Mouse (Mus musculus) right cerebral cortex, postnatal 14 days (tissue): Measurements from ENCODE around the gene Capn15.

Experiments used
- DNase-seq: peaks from one replicate; pipeline ENCODE4 v3.0.0; 2022

Gene Capn15

DNA sequence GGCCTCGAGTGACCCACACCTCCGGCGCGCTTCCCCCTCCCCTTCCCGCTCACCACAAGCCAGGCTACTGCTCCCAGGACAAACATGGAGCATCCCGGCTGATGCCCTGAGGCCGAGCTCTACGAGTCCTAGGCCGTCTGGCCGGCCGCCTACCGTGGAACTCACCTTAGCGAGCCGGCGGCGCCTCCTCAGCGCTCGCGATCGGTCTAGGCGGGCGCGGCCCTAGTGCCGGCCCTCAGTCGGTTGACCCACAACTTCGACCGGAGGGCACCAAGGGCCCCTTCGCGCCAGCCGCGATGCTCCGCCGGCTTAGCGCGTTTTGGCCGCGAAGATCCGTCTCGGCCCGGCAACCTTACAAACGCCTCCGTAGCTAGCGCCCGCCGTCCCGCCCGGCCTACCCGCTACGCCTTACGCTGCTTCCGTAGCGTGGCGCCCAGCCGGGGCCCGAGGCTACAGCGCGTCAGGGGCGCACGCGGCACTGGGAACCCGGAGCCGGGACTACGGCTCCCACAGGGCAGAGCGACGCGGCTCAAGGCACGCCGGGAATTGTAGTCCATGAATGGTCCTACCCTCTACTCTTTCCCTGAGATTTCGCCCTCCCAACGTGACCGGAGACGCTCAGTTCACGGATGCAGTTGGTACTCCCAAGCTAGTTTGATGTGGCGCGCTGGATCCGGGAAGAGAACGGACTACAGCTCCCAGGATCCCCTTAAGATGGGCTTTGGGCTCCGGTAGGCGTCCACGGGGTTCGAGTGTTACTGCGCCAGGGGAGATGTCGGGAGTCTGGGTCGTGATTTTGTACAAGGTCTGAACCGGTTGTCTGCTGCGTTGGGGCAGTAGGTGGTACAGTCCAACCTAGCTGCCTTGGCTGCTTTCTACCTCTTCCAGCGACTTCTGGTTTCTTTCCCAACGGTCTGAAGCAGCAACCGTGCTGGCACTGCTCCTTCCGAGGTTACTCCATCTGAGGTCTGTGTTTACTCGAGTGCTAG lies at the start of gene Capn15:
TSS of gene Capn15 (minus strand) at position 491 of the 989 bp plus-strand sequence.
- peak; percentile 95 for DNase-seq

- DNase-seq: no peak
Observed at GRCm38 (mm10) chr17:26032037-26032436, 46.4 kb upstream of the Capn15 start.

DNA sequence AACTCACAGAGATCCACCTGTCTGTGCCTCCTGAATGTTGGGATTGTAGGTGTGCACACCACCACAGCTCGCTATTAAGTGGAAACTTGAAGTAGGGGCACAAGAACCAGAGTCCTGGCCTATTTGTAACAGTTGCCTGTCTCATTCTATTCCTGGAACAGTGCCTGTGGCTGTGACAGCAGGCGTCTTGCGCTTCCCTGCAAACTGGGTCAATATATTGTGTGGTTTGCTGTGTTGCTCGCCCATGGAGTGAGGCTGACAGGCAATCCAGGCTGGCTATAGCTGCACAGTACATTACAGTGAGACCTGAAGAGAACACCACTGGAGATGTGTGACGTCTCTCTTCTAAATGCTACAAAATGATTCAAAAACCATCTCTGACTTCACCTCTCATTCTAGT lies 46.0 kb upstream of the Capn15 start:
- no peak for DNase-seq

GRCm38 (mm10) chr17:26028261-26028660 lies 42.7 kb upstream of the Capn15 start:
- no peak for DNase-seq

DNA sequence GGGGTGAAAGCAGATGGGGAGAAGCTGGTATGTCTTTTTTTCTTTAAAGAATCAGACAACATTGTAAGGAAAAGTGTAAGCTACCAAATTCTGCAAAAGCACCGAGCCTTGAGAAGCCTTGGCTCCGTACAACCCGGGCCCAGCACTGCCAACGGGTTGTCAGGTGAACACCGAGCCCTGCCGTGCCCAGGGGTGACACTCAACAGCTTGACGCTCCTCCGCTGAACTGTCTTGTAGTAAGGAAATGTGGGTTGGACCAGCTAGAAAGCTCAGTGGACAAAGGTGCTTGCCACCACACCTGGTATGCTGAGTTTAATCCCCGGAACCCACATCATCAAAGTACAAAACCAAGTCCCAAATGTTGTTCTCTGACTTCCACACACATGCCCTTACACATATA lies 39.1 kb upstream of the Capn15 start:
- no peak for DNase-seq

GRCm38 (mm10) chr17:26023966-26024365 lies 38.4 kb upstream of the Capn15 start:
- no peak for DNase-seq

DNA sequence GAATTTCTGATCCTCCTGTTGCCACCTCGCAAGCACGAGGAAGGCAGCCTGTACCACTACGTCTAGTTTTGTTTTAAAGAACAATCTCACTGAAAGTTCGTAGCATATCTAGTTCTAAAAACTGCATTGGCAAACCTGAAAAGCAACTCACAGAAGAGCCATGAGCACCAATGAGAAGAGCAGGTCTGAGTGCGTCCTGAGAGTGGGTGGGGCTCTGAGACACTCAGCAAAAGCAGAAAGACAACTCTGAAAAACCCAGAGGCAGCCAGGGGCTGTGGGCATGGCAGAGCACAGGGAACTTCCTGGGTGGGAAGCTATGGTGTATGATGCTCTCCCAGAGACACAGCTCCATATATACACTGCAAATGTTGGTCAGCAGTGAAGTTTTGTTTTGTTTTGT lies 37.6 kb upstream of the Capn15 start:
- no peak for DNase-seq

- no peak for DNase-seq
Observed at GRCm38 (mm10) chr17:26021728-26022341, 36.2 kb upstream of the Capn15 start.

DNA sequence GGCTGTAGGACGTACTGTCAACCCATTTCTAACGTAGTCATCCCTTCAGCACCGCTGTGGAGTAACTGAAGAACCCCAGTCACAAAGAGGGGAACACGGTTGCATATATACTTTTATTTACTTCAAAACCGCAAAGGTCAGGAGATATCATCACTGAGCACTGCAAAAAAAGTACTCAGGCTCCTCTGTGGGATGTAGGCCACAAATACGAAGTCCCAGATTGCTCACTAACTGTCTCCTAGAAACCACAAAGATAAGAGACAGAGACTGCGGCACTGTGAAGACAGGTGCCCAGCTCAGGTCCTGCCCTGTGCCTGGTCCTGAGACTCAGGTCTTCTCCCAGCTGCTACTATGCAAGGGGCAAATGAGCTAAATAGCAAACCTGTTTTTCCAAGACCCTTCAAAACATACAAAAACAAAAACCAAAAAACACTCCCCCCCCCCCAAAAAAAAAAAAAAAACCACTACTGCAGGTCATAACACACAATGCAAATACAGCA lies 35.3 kb upstream of the Capn15 start:
- no peak for DNase-seq

DNA sequence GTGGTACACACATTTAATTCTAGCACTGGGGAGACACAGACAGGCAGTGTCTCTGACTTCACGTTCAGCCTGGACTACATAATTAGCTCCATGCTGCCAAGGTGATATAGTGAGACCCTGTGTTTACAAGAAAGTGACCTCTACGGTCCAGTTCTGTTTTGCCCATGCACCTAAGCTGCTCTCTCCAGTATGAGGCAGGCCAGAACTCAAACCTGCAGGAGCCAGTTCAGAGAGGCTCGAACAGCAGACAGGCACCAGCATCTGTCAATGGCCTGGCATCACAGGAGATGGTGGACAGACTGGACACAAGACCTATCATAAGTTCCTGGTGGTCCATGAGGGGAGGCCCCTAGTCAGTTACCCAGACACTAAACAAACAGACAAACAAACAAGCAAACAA lies 32.8 kb upstream of the Capn15 start:
- no peak for DNase-seq

DNA sequence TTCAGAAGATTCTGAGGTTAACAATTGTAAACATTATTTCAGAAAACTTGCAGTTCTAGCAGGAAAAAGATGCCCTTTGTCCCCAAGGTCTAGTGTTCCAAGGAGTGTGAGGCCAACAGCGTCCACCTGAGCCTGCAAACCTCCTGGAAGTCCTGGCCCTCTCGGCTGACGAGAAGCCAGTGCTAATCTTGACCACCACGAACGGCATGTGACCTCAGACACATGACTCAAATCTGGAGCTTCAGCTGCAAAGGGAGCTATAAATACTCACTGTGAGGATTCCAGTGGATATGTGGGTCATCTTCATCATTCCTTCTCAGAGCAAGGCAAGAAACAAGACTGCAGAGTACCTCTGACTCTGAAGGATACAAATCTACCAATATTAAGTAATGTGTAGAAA lies 32.4 kb upstream of the Capn15 start:
- no peak for DNase-seq

DNA sequence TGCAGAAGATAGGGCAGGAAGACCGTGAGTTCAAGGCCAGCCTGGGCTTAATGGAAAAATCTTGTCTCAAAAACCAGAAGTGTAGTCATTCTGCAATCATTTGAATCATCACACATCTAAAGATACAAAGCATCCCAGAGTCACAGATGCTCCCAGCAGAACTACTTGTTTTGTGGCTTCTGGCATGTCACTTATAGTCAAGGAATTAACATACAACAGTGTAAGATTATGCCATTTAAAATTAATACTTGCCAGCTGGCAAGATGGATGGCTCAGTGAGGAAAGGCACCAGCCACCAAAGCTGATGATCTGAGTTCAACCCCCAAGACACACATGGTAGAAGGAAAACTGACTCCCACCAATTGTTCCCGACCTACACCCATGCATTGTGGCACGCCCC lies 31.4 kb upstream of the Capn15 start:
- DNase-seq: no peak

- no peak for DNase-seq
Observed at GRCm38 (mm10) chr17:26013711-26014110, 28.1 kb upstream of the Capn15 start.

- DNase-seq: peak; percentile 69
Observed at GRCm38 (mm10) chr17:26011841-26012460, 26.4 kb upstream of the Capn15 start.

DNA sequence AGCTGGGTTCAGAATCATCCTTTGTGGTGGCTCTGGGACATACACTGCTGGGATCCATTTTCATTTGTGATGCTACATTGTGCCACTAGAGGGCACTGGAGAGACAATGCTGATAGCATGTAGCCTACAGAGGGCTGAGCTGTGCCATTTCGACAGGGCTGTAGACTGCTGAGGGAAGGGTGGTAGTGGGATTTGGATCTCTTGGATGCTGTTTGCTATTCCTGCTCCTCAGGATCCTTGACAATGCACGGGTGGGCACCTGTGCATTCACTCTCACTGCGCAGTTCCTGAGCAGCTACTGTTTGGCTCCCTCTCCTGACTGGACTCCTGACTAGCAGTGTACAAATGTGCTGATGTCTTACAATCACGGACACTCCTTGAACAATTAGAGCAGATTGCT lies 23.9 kb upstream of the Capn15 start:
- DNase-seq: peak; percentile 80

- no peak for DNase-seq
Observed at GRCm38 (mm10) chr17:26008787-26009186, 23.2 kb upstream of the Capn15 start.

GRCm38 (mm10) chr17:26008331-26008730 lies 22.7 kb upstream of the Capn15 start:
- no peak for DNase-seq

GRCm38 (mm10) chr17:26007646-26008045 lies 22.1 kb upstream of the Capn15 start:
- no peak for DNase-seq

DNA sequence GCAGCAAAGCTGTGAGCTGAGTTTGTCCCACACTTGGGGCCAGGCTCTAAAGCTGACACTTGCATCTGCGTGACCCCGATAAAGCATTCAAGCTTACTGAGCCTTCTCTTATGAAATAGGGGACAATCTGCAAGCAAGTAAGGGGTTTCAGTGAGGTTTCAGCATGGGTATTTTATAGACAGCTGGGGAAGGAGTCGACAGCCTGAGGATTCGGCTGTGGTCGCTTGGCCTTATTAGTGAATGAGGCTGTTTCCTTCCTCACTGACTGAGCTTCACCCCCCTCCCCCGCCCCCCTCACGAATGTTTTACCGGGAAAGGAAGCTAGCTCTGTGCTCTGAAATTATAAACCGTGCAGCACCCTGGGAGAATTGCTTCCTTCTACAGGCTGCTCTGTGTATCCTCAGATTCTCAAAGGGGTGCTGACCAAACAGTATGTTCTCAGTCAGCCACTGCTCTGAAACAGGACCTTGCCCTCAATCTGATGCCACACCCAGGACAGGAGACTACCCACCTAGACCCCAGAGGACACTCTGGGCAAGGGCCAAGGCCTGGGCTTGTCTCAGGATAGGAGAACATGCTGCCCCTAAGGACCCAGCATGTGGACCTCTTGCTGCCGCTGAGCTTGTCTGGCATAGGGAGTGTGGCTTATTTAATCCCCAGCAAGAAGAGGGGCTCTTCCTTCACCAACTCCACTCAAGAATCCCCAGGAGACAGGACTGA lies 20.3 kb upstream of the Capn15 start:
- DNase-seq: no peak

DNA sequence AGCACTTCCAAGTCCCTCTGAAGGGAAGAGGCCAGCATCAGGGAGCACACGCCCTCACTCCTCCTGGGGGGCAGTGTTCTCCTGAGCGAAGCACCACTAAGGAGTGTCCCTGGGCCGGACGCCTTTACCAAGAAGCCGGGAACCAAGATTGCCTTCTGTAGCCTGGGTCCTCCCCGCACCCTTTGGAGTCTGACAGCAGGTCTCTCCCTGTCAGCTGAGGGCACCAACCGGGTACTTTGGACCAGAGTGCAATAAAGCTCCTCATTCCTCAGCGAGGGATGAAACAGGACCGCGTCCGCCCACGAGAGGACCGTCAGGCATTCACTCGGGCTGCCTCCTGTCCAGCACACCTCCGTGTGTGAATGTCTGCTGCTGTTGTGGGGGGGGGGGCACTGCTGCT lies 19.1 kb upstream of the Capn15 start:
- no peak for DNase-seq

- DNase-seq: no peak
Observed at GRCm38 (mm10) chr17:26003864-26004263, 18.3 kb upstream of the Capn15 start.

DNA sequence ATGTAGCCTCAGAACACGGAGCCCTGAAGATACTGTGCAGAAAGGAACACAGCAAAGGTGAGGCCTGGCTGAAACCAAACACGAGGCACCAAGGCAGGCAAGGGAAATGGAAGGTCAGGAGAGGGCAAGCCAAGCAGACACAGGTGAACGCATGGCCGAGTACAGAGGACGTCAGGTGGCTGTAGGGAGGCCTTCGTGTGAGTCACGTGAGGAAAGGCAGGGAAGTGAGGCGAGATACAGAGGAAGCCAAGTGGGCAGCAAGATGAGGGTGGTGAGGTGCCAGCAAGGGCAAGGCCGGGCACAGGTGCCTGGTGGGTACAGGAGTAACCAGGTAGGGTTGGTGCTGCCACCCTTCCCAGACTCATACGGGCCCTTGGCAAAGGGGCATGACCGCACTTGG lies 12.8 kb upstream of the Capn15 start:
- DNase-seq: no peak

DNA sequence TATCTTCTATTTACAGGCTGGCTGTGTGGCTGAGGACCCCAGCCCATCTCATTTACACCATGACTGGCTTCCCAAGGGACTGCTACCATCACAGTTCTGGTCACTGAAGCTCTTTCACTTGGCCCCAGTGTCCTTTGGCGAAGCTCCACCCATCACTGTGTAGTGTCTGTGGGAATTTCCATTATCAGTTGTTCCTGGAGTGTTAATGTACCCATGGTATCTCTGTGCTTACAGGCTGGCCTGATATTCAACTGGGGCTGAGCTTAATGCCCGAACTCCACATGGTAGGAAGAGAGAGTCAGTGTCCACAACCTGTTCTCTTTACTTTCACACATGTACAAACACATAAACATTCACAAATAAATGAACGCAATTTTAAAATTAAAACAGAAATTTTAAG lies 7.9 kb upstream of the Capn15 start:
- DNase-seq: no peak
